Mouse (Mus musculus): ENCODE measurements at regions not wholly inside any gene's neighbourhood (a gene's known extent, or its start where the extent isn't known, plus 50 kb on each side); places are given as distances from the start of the nearest gene placed in this dataset.

DNA sequence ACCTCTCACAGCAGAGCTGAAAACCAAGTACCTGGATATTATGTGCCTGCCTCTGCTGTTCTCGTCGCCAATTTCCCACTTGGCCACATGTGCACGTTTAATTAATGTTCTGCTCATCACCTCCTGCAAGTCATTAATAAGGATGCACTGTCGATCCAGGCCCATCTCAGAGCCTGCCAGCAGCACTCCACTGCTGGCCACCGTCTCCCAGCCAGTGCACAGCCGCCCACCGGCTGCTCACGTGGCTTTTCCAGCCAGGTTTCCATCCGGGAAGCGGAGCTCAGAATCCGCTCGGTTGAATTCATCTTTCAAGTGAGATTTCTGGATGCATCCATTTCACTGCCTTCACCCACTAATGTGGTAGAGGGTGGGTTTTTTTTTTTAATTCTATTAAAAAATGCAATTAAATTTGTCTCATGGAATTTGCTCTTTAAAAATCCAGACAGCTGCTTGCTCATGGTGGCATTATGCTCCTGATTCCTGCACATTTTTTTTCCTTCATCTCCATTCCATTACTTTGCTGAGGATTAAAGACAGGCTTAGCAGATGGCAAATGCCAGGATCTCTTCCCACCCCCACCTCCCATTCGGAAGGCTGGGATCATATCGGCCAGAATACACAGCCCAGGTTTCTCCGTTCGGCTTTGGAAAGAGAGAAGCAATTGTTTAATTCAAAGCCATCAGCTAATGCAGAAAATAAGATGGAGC lies 113.9 kb upstream of the Lmo4 start:
- H3K27me3 ChIP-seq = no peaks in the 10 kb centered on the region
- H3K27ac ChIP-seq = no peak overlapping the region
- H3K9ac ChIP-seq = no peak overlapping the region
- no peaks in the 10 kb centered on the region for H3K36me3 ChIP-seq
- no peak overlapping the region for H3K4me3 ChIP-seq
- H3K4me1 ChIP-seq = no peaks in the 10 kb centered on the region
- 66% methylated on average over 16 of the region's 16 CpGs for WGBS
- H3K4me2 ChIP-seq = no peak overlapping the region
- no peak for ATAC-seq (ENCODE audit: borderline replicate concordance, extremely low read depth, low FRiP score, low TSS enrichment)
- no peaks in the 10 kb centered on the region for H3K9me3 ChIP-seq

DNA sequence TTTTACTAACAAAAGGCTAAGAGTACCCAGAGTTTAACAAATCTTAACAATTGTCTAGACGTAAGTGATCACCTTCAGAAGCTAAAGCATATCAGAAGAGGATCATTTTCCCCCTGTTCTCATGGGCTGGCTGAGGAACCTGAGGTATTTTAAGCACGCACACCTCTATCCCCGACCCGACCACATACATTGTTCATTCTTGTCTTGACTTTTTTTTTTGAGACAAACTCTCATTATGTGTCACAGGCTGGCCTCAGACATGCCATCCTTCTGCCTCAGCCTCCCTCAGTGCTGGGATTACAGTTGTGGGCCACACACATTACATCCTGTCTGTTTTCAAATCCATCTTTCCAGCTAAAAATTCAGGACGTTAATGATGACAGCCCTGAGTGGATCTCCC lies 105.7 kb upstream of the Lmo4 start:
- no peak overlapping the region for H3K9ac ChIP-seq
- no peaks in the 10 kb centered on the region for H3K9me3 ChIP-seq
- no peak overlapping the region for H3K27ac ChIP-seq
- H3K4me3 ChIP-seq = no peak overlapping the region
- ATAC-seq (ENCODE audit: borderline replicate concordance, extremely low read depth, low FRiP score, low TSS enrichment) = no peak
- no peaks in the 10 kb centered on the region for H3K36me3 ChIP-seq
- H3K4me1 ChIP-seq = no peaks in the 10 kb centered on the region
- H3K4me2 ChIP-seq = no peak overlapping the region
- H3K27me3 ChIP-seq = no peaks in the 10 kb centered on the region
- WGBS = 77% methylated on average over 5 of the region's 5 CpGs

DNA sequence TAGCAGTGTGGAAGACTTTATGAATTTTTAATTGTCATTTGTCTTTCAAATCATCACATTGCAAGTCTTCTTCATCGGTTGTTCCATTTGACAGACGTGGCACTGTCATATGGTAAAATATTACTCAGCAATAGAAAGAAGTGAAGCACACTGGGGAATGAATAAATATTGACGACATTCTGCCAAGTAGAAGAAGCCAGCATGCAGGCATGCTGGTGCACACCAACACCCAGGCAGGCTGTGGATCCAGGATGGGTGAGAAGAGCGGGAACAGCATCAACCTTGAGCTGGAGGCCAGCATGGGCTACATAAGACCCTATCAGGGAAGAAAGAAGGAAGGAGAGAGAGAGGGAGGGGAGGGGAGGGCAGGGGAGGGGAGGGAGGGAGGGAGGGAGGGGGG lies 103.6 kb upstream of the Lmo4 start:
- H3K4me2 ChIP-seq = no peak overlapping the region
- no peaks in the 10 kb centered on the region for H3K27me3 ChIP-seq
- WGBS = 61% methylated on average over 4 of the region's 4 CpGs
- H3K4me3 ChIP-seq = no peak overlapping the region
- H3K9ac ChIP-seq = no peak overlapping the region
- H3K4me1 ChIP-seq = no peaks in the 10 kb centered on the region
- ATAC-seq (ENCODE audit: borderline replicate concordance, extremely low read depth, low FRiP score, low TSS enrichment) = no peak
- no peaks in the 10 kb centered on the region for H3K36me3 ChIP-seq
- no peak overlapping the region for H3K27ac ChIP-seq
- H3K9me3 ChIP-seq = no peaks in the 10 kb centered on the region

DNA sequence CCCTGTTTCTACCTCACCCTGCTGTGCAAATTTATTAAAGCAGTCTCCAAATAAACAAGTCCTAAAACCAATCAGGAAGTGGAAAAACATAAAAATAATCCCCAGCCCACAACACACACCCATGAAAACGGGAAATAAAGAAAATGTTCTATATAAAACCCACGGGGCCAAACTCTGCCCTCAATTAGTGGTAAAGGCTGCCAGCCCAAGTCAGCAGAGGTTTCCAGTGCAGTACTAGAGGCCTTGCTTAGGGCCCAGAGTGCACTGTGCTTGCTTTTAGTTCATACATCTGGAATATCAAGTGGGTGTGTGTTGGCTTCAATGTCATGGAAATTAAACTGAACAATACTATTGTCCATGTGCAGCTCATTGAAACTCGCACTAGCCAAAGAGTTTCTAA lies 102.5 kb upstream of the Lmo4 start:
- no peaks in the 10 kb centered on the region for H3K36me3 ChIP-seq
- no peak overlapping the region for H3K4me3 ChIP-seq
- no peak overlapping the region for H3K9ac ChIP-seq
- H3K27ac ChIP-seq = no peak overlapping the region
- no peaks in the 10 kb centered on the region for H3K9me3 ChIP-seq
- WGBS = 83% methylated on average over 3 of the region's 3 CpGs
- H3K27me3 ChIP-seq = no peaks in the 10 kb centered on the region
- H3K4me1 ChIP-seq = no peaks in the 10 kb centered on the region
- no peak overlapping the region for H3K4me2 ChIP-seq
- ATAC-seq (ENCODE audit: borderline replicate concordance, extremely low read depth, low FRiP score, low TSS enrichment) = no peak

DNA sequence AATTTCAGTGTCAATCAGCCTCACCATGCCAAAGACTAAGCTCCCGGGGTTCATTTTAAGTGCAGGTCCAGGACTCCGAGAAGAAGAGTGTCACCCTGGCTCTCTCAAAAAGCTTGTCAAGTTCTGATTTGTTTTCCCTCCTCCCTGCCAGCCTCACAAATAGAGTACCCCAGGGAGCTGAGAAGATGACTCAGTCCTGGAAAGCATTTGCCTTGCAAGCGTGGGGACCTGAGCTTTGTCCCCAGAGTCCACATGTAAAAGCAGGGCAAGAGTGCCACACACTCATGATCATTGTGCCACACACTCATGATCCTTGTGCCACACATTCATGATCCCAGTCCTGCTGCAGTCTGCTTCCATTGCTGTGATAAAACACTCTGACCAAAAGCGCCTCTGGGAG lies 100.4 kb upstream of the Lmo4 start:
- H3K4me2 ChIP-seq = no peak overlapping the region
- no peak overlapping the region for H3K9ac ChIP-seq
- no peaks in the 10 kb centered on the region for H3K4me1 ChIP-seq
- H3K4me3 ChIP-seq = no peak overlapping the region
- 53% methylated on average over 4 of the region's 4 CpGs for WGBS
- no peak overlapping the region for H3K27ac ChIP-seq
- H3K9me3 ChIP-seq = no peaks in the 10 kb centered on the region
- H3K27me3 ChIP-seq = no peaks in the 10 kb centered on the region
- H3K36me3 ChIP-seq = no peaks in the 10 kb centered on the region
- no peak for ATAC-seq (ENCODE audit: borderline replicate concordance, extremely low read depth, low FRiP score, low TSS enrichment)

DNA sequence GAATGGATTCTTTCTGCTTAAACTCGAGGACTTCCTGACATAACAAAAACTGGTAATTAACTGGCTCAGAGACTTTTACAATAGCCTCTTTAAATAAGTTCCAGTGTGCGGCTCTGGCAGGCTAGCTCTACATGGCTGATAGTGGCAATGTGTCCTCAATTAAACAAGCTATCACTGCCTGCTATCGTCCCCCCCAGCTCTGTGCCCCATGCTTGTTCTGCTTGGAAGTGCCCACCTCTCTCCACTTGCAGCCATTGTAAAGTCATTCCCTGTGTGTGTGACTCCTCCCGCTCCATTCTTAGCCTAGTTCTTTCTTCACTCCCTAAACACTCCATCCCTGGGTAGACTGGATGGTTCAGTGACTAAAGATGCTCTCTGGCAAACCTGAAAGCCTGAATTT lies 99.9 kb upstream of the Lmo4 start:
- no peaks in the 10 kb centered on the region for H3K9me3 ChIP-seq
- H3K36me3 ChIP-seq = no peaks in the 10 kb centered on the region
- no peaks in the 10 kb centered on the region for H3K27me3 ChIP-seq
- H3K9ac ChIP-seq = no peak overlapping the region
- no peak for ATAC-seq (ENCODE audit: borderline replicate concordance, extremely low read depth, low FRiP score, low TSS enrichment)
- no peaks in the 10 kb centered on the region for H3K4me1 ChIP-seq
- 63% methylated on average over 4 of the region's 4 CpGs for WGBS
- no peak overlapping the region for H3K4me2 ChIP-seq
- H3K27ac ChIP-seq = no peak overlapping the region
- H3K4me3 ChIP-seq = no peak overlapping the region

DNA sequence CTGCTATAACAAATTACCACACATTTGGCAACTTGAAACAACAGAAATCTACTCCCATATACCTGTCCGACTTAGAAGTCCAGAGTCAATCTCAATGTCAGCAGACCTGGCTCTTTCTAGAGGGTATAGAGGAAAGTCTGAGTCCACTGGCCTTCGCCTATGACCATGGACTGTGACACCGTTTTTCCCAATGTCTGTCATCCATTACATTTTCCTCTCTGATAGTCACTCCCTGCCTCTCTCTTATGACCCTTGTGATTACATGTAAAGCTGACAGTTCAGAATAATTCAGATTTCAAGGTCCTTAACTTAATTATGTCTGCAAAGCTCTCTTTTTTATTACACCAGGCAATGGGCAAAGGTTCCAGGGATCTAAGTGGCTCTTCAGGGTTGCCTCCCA lies 97.6 kb upstream of the Lmo4 start:
- H3K4me2 ChIP-seq = no peak overlapping the region
- H3K36me3 ChIP-seq = no peaks in the 10 kb centered on the region
- no peak overlapping the region for H3K4me3 ChIP-seq
- H3K4me1 ChIP-seq = no peaks in the 10 kb centered on the region
- no peaks in the 10 kb centered on the region for H3K9me3 ChIP-seq
- ATAC-seq (ENCODE audit: borderline replicate concordance, extremely low read depth, low FRiP score, low TSS enrichment) = no peak
- H3K9ac ChIP-seq = no peak overlapping the region
- 88% methylated on average over 3 of the region's 3 CpGs for WGBS
- no peak overlapping the region for H3K27ac ChIP-seq
- H3K27me3 ChIP-seq = no peaks in the 10 kb centered on the region

DNA sequence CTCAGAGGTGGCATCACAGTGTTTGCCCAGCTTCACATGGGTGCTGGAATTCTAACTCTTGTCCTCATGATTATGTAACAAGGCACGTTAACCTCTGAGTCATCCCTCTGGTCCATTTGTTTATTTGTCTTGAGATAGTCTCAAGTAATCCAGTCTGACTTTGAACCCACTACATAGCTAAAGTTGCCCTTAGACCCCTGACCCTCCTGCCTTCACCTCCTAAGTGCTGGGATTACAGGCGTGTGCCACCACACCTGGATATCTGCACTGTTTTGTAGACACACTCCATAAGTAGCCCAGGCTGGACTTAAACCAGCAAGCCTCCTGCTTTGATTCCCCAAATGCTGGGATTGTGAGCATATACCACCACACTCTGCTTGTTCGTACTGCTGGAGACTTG lies 96.0 kb upstream of the Lmo4 start:
- WGBS = 45% methylated on average over 3 of the region's 3 CpGs
- no peaks in the 10 kb centered on the region for H3K27me3 ChIP-seq
- H3K36me3 ChIP-seq = no peaks in the 10 kb centered on the region
- H3K4me2 ChIP-seq = no peak overlapping the region
- H3K9ac ChIP-seq = no peak overlapping the region
- no peaks in the 10 kb centered on the region for H3K9me3 ChIP-seq
- H3K4me1 ChIP-seq = no peaks in the 10 kb centered on the region
- ATAC-seq (ENCODE audit: borderline replicate concordance, extremely low read depth, low FRiP score, low TSS enrichment) = no peak
- no peak overlapping the region for H3K4me3 ChIP-seq
- no peak overlapping the region for H3K27ac ChIP-seq

DNA sequence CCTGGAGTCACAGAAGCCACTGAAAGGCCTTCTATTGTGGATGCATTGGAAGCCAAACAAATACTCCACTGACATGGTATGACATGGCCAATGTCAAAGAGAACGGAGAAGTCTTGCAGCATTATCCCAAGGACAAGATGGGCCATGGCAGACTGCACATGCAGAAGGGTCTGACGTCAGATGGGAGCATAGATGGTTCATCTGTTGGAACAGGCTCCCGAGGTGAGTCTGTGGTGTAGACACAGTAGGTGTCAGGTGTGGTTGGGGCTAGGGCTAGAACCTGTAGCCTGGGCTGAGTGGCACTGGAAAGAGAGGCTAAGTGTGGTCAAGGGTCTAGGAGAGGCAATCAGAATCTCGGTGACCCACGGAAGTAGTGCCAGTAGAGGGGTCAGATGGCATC lies 94.2 kb upstream of the Lmo4 start:
- no peaks in the 10 kb centered on the region for H3K9me3 ChIP-seq
- no peaks in the 10 kb centered on the region for H3K27me3 ChIP-seq
- no peak overlapping the region for H3K4me2 ChIP-seq
- no peak overlapping the region for H3K9ac ChIP-seq
- no peaks in the 10 kb centered on the region for H3K36me3 ChIP-seq
- H3K4me3 ChIP-seq = no peak overlapping the region
- no peak for ATAC-seq (ENCODE audit: borderline replicate concordance, extremely low read depth, low FRiP score, low TSS enrichment)
- H3K27ac ChIP-seq = no peak overlapping the region
- WGBS = 81% methylated on average over 5 of the region's 5 CpGs
- H3K4me1 ChIP-seq = no peaks in the 10 kb centered on the region

DNA sequence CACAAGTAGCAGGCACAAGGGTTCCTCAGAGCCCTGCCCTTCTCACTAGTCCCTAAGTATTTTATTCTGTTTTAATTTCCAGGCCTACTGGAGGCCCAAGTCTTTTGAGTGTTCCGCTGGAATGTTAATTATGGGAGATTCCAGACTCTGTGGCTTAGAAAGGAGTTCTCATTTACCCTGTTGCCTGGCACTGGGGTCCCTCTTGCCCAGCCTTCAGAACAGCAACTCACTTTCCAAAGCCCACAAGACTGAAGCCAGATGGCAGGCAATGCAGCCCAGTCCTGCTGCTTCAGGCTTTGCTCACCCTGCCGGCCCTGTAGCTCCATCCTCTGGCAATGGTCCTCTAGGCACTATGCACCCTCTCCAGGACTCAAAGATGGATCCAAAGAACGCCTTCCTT lies 84.5 kb upstream of the Lmo4 start:
- no peaks in the 10 kb centered on the region for H3K4me1 ChIP-seq
- H3K27me3 ChIP-seq = no peaks in the 10 kb centered on the region
- H3K9ac ChIP-seq = no peak overlapping the region
- no peak for ATAC-seq (ENCODE audit: borderline replicate concordance, extremely low read depth, low FRiP score, low TSS enrichment)
- no peaks in the 10 kb centered on the region for H3K36me3 ChIP-seq
- no peak overlapping the region for H3K4me3 ChIP-seq
- H3K27ac ChIP-seq = no peak overlapping the region
- WGBS = 64% methylated on average over 3 of the region's 3 CpGs
- no peak overlapping the region for H3K4me2 ChIP-seq
- H3K9me3 ChIP-seq = no peaks in the 10 kb centered on the region

DNA sequence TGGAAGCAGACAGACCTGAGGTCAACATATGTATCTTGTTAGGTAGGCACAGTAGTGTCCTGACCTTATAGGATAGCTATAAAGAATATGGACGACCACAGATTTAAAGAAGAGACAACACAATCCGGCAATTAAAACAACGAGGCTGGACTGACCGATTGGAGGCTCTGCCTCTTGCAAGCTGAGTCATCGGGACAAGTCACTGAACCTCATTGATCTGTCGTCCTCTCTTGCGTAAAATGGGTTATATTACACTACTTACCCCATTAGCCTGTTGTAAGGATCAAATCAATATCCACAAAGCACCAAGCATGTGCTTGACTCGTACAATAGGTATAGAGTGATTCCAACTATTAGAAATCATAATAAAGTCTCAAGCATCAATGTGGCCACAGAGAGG lies 81.1 kb upstream of the Lmo4 start:
- Histone ChIP-seq H3K4me2 (no peak overlapping the region), H3K27ac (no peak overlapping the region), H3K4me3 (no peak overlapping the region), H3K9ac (no peak overlapping the region), H3K9me3 (no peaks in the 10 kb centered on the region), H3K4me1 (no peaks in the 10 kb centered on the region), H3K36me3 (no peaks in the 10 kb centered on the region), H3K27me3 (no peaks in the 10 kb centered on the region)
- ATAC-seq (ENCODE audit: borderline replicate concordance, extremely low read depth, low FRiP score, low TSS enrichment) = no peak
- 86% methylated on average over 8 of the region's 8 CpGs for WGBS

DNA sequence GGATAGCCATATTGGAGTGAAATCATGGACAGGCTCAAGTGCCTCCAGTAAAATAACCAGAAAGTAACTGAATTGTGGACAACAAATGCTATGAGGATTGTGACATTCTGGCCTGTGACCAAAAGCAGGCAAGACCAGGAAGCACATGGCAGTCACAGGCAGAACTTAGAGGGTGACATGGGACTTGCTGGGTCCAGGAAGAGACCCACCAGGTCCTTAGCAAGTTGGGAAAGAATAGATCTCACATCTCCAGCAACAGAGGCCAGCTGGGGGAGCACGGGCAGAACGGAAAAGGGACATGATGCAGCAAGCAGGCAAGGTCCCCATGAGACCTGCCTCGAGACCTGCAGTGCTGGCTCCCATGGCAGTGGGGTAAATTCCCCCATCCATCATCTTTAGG lies 79.3 kb upstream of the Lmo4 start:
- Histone ChIP-seq H3K4me2 (no peak overlapping the region), H3K27me3 (no peaks in the 10 kb centered on the region)

DNA sequence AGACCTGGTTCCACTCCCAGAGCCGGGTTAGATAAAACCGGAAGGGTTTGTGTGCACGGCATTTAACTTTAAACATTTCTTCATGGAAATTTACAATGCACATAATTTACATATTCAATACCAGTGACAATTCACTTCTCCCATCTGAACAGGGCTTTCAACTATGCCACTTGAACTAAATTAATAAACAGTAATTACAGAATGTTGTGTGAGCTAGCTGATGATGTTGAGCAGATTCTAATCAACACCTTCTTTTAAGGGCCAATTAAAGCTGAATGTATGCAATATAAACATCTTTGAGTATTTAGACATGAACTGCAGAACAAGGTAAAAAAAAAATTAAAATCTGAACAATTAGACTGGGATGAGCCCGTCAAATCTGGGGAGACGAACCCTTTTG lies 68.1 kb upstream of the Lmo4 start:
- no peak for ATAC-seq (ENCODE audit: borderline replicate concordance, extremely low read depth, low FRiP score, low TSS enrichment)
- 89% methylated on average over 5 of the region's 5 CpGs for whole genome bisulfite sequencing
- no peak overlapping the region for H3K4me2 ChIP-seq

More for the DNA sequence above, 79.3 kb upstream of the Lmo4 start:
- H3K4me1 ChIP-seq = no peaks in the 10 kb centered on the region
- ATAC-seq (ENCODE audit: borderline replicate concordance, extremely low read depth, low FRiP score, low TSS enrichment) = no peak
- no peak overlapping the region for H3K4me3 ChIP-seq
- WGBS = 87% methylated on average over 3 of the region's 3 CpGs
- H3K9ac ChIP-seq = no peak overlapping the region
- H3K27ac ChIP-seq = no peak overlapping the region
- no peaks in the 10 kb centered on the region for H3K9me3 ChIP-seq
- H3K36me3 ChIP-seq = no peaks in the 10 kb centered on the region

More for the DNA sequence above, 68.1 kb upstream of the Lmo4 start:
- Histone ChIP-seq H3K36me3 (no peaks in the 10 kb centered on the region), H3K4me3 (no peak overlapping the region), H3K27me3 (no peaks in the 10 kb centered on the region), H3K9ac (no peak overlapping the region), H3K4me1 (no peaks in the 10 kb centered on the region), H3K27ac (no peak overlapping the region), H3K9me3 (no peaks in the 10 kb centered on the region)

Data from lung, embryonic 15.5 days (tissue).